ENCODE assay signal across 10 mouse cellular contexts in the genomic region with DNA sequence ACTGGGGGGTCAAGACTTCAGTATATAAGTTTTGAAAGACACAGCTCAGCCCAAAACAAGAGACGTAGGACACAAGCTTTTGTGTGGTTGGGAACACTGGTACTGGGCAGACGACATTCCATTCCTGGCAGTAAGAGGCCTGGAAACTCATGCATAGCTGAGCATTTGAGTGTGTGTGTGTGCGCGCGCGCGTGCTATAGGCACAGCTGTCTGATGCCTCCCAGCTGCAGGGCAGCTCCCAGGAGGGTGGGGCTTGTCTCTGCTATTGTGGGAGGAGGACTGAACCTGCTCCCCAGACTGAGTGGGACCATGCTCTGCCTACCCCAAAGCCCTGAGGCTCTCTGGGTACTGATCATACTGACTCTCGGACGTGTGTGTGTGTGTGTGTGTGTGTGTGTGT. TPM values are rescaled to one million over a fixed set of nuclear protein-coding genes. Genes with fewer than 3 reads are reported as not detected.
DNase-seq lines count a peak whose midpoint lies in the region; ATAC-seq and TF ChIP-seq lines count a peak whose summit lies in the region.
"Had no signal": no experiment of that assay in that cellular context is flagged by ENCODE, and none has a peak within 500 bp of the region (broad histone marks: within the 10 kb centered on the region; RNA-seq: fewer than 3 reads in every experiment).

No protein-coding gene starts in this region.

- H3K79me2 ChIP-seq in liver, adult 2 months (ENCODE audit: control insufficient read depth, insufficient read depth, low read length) = peaks cover 53% of the 10 kb centered on the region

- no peak overlapping the region for H3K9ac ChIP-seq in kidney, embryonic 16.5 days (replicated peaks; ENCODE audit: low read length)
- no peak overlapping the region for H3K9ac ChIP-seq in embryonic facial prominence, embryonic 14.5 days (ENCODE audit: low read depth, low read length)
- H3K9ac ChIP-seq in liver, adult 2 months (ENCODE audit: low read depth, low read length) = peak overlapping the region; percentile 8; the same call in 1 of the 2 replicates
- no peak overlapping the region for H3K9ac ChIP-seq in stomach, embryonic 15.5 days

- H3K9me3 ChIP-seq in kidney, embryonic 16.5 days (ENCODE audit: low read length) = no peaks in the 10 kb centered on the region
- H3K9me3 ChIP-seq in embryonic facial prominence, embryonic 14.5 days (ENCODE audit: control insufficient read depth, low read length) = no peaks in the 10 kb centered on the region
- H3K9me3 ChIP-seq in stomach, embryonic 15.5 days = no peaks in the 10 kb centered on the region

- intact Hi-C loops in left cerebral cortex, postnatal 14 days (cut with DNase I) = no loop called here

- peak overlapping the region; percentile 89 for H3K27ac ChIP-seq in kidney, embryonic 16.5 days (ENCODE audit: low read length)
- peak overlapping the region; percentile 45; the same call in 1 of the 2 replicates for H3K27ac ChIP-seq in embryonic facial prominence, embryonic 14.5 days (replicated peaks; ENCODE audit: low read depth, low read length)
- peak overlapping the region; percentile 89 for H3K27ac ChIP-seq in liver, adult 2 months (replicated peaks; ENCODE audit: insufficient read depth, low read depth, low read length)
- peak overlapping the region; percentile 64 for H3K27ac ChIP-seq in stomach, embryonic 15.5 days
- H3K27ac ChIP-seq: macrophage had no signal

- no peak overlapping the region for H3K4me3 ChIP-seq in kidney, embryonic 16.5 days (ENCODE audit: low read length)
- no peak overlapping the region for H3K4me3 ChIP-seq in embryonic facial prominence, embryonic 14.5 days (ENCODE audit: low read depth, low read length)
- H3K4me3 ChIP-seq in liver, adult 2 months (ENCODE audit: insufficient read depth, low read depth, low read length) = no peak overlapping the region
- H3K4me3 ChIP-seq in stomach, embryonic 15.5 days (replicated peaks) = no peak overlapping the region

- H3K4me2 ChIP-seq in kidney, embryonic 16.5 days (replicated peaks; ENCODE audit: low read depth, low read length) = 0 out of 2 replicates have a peak overlapping the region, but pooled peaks have one; percentile 7
- H3K4me2 ChIP-seq in embryonic facial prominence, embryonic 14.5 days (ENCODE audit: low read depth, low read length) = no peak overlapping the region
- no peak overlapping the region for H3K4me2 ChIP-seq in stomach, embryonic 15.5 days

- peaks cover 38% of the 10 kb centered on the region for H3K4me1 ChIP-seq in kidney, embryonic 16.5 days (ENCODE audit: insufficient read depth, low read length)
- no peaks in the 10 kb centered on the region for H3K4me1 ChIP-seq in embryonic facial prominence, embryonic 14.5 days (ENCODE audit: control insufficient read depth, insufficient read depth, low read length)
- H3K4me1 ChIP-seq in liver, adult 2 months (ENCODE audit: control insufficient read depth, insufficient read depth, low read length) = peaks cover 58% of the 10 kb centered on the region
- peaks cover 21% of the 10 kb centered on the region for H3K4me1 ChIP-seq in stomach, embryonic 15.5 days

- TF ChIP-seq CTCF in liver, adult 2 months (IDR thresholded peaks at IDR 0.05; ENCODE audit: low read depth, low read length) = no peak

- DNase-seq in kidney, adult 9 months = no peak
- DNase-seq in embryonic facial prominence, embryonic 14.5 days (ENCODE audit: low spot score) = peak; percentile 93
- DNase-seq in liver, adult 2 months (ENCODE audit: extremely low read depth, low read depth, low spot score) = peak; percentile 14
- DNase-seq in cerebellum, adult 8-10 months = no peak
- no peak for DNase-seq in left cerebral cortex, postnatal 14 days (ENCODE audit: low spot score in 2 of 2)
- DNase-seq: right cerebral cortex, postnatal 14 days had no signal

- H3K36me3 ChIP-seq in kidney, embryonic 16.5 days (ENCODE audit: insufficient read depth, low read length) = peaks cover 42% of the 10 kb centered on the region
- peaks cover 43% of the 10 kb centered on the region for H3K36me3 ChIP-seq in embryonic facial prominence, embryonic 14.5 days (ENCODE audit: control insufficient read depth, insufficient read depth, low read length)
- H3K36me3 ChIP-seq in liver, adult 2 months (ENCODE audit: control insufficient read depth, insufficient read depth, low read length) = peaks cover 26% of the 10 kb centered on the region
- H3K36me3 ChIP-seq in stomach, embryonic 15.5 days = peaks cover 33% of the 10 kb centered on the region

- WGBS in kidney, embryonic 16.5 days = 33% methylated on average over 9 of the region's 9 CpGs
- WGBS in embryonic facial prominence, embryonic 14.5 days = 33% methylated on average over 8 of the region's 9 CpGs
- WGBS in liver, adult 2 months = 56% methylated on average over 9 of the region's 9 CpGs
- WGBS in stomach, embryonic 15.5 days = 27% methylated on average over 9 of the region's 9 CpGs

- no peak for TF ChIP-seq POLR2A in liver, adult 2 months (IDR thresholded peaks at IDR 0.05; ENCODE audit: extremely low read depth, insufficient read depth, low read length)

- no peaks in the 10 kb centered on the region for H3K27me3 ChIP-seq in kidney, embryonic 16.5 days (ENCODE audit: insufficient read depth, low read length)
- H3K27me3 ChIP-seq in embryonic facial prominence, embryonic 14.5 days (replicated peaks; ENCODE audit: control insufficient read depth, insufficient read depth, low read length) = no peaks in the 10 kb centered on the region
- H3K27me3 ChIP-seq in liver, adult 2 months (ENCODE audit: control insufficient read depth, insufficient read depth, low read length) = no peaks in the 10 kb centered on the region
- H3K27me3 ChIP-seq in stomach, embryonic 15.5 days (replicated peaks) = no peaks in the 10 kb centered on the region

- peak; percentile 89 for ATAC-seq in kidney, embryonic 16.5 days (ENCODE audit: low FRiP score, low TSS enrichment)
- ATAC-seq in embryonic facial prominence, embryonic 14.5 days (ENCODE audit: low read depth) = peak; percentile 93
- peak; percentile 63; the same call in 1 of the 2 replicates for ATAC-seq in stomach, embryonic 15.5 days (ENCODE audit: insufficient read depth, low FRiP score, low read depth)
- no peak for ATAC-seq in erythroid progenitor cell, adult 5-6 weeks (replicated peaks; ENCODE audit: low FRiP score, poor library complexity, severe bottlenecking)

RNA-seq across cellular contexts. Expression of a gene that starts 9.5 kb away (rescaled TPM):
- 138 and 142 TPM in 2 replicates for polyA plus RNA-seq in kidney, embryonic 16.5 days (2015; fragmentation: Nextera tagmentation; extraction: Ambion mirVana)
- polyA plus RNA-seq in embryonic facial prominence, embryonic 14.5 days (2014; fragmentation: Nextera tagmentation; extraction: Ambion mirVana) = 76.1 and 78.6 TPM in 2 replicates
- 25.7 and 30.3 TPM in 2 replicates for total RNA-seq in liver, adult 2 months (2014; rRNA removed)
- polyA plus RNA-seq in liver, adult 2 months (2012; rRNA removed) = 36.9 and 39.7 TPM in 2 replicates
- polyA plus RNA-seq in stomach, embryonic 15.5 days (2015; fragmentation: Nextera tagmentation; extraction: Ambion mirVana) = 116 and 121 TPM in 2 replicates
- total RNA-seq in left cerebral cortex, postnatal 14 days (2021) = 10 to 100 TPM; 12.1 to 14.7 TPM
- 105 and 148 TPM in 2 replicates for total RNA-seq in erythroid progenitor cell, adult 5-6 weeks (2015; ENCODE audit: low replicate concordance)
- 93.2 and 132 TPM in 2 replicates for total RNA-seq in erythroid progenitor cell, adult 5-6 weeks (2017; ENCODE audit: low replicate concordance)

RNA-seq across cellular contexts. Expression of a gene that starts 26.8 kb away (rescaled TPM):
- 29.9 and 31.2 TPM in 2 replicates for polyA plus RNA-seq in kidney, embryonic 16.5 days (2015; fragmentation: Nextera tagmentation; extraction: Ambion mirVana)
- 18.8 and 19.4 TPM in 2 replicates for polyA plus RNA-seq in embryonic facial prominence, embryonic 14.5 days (2014; fragmentation: Nextera tagmentation; extraction: Ambion mirVana)
- total RNA-seq in liver, adult 2 months (2014; rRNA removed) = 1.1 and 2.2 TPM in 2 replicates
- polyA plus RNA-seq in liver, adult 2 months (2012; rRNA removed) = 6.6 and 7.0 TPM in 2 replicates
- 12.1 and 15.0 TPM in 2 replicates for polyA plus RNA-seq in stomach, embryonic 15.5 days (2015; fragmentation: Nextera tagmentation; extraction: Ambion mirVana)
- 10 to 100 TPM; 10.6 to 11.8 TPM for total RNA-seq in left cerebral cortex, postnatal 14 days (2021)
- total RNA-seq in erythroid progenitor cell, adult 5-6 weeks (2015; ENCODE audit: low replicate concordance) = 32.1 and 36.0 TPM in 2 replicates
- 17.2 and 29.4 TPM in 2 replicates for total RNA-seq in erythroid progenitor cell, adult 5-6 weeks (2017; ENCODE audit: low replicate concordance)

Comparison
In these comparisons a context has a peak if more than half of its experiments do, and no peak if none do; other contexts are left out.
1. DNase-seq: peak in embryonic facial prominence, embryonic 14.5 days (single experiment) and liver, adult 2 months (single experiment); none in kidney, adult 9 months (single experiment), cerebellum, adult 8-10 months (single experiment) and left cerebral cortex, postnatal 14 days (0 of 2).
2. Peak in every context shown above with its lines, with median percentiles within 50 percentile points of each other: H3K27ac ChIP-seq.